Mouse (Mus musculus): Measurements from ENCODE around the gene Mbd6. TPM values are rescaled to one million over a fixed set of nuclear protein-coding genes. Genes with fewer than 3 reads are reported as not detected.
A peak's percentile ranks its signal among the peaks of the same experiment; 100 is the strongest.

Gene Mbd6
- polyA plus RNA-seq, 1 experiment from 2014 or later: 13.5 TPM

DNA sequence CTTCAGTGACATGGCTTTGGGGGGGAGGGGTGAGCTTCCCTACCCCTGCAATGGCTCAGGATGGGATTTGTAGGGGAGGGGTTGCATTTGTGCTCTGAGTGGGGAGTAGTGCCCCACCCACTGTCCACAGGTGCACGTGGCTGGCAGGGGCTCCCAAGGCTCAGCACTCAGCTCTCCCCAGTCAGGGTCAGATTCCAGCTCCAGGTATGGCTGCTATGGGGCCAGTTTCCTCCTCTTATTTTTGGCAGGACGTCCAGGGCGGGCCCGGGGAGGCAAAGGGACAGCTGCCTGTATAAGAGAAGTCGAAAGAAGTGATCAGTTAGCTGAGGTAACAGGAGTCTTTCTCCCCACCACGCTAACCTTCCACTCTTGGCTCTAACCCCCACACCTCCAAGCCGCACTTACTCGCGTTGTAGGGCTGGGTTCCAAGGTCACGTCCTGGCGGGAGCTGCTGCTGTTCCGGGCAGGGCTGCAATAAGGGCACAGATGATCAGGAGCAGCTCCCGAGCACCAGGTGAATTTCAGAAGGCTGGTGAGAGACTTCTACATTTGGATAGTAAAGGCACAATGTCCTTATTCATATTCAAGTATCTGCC lies 6.1 kb downstream of the Mbd6 start:
- Histone ChIP-seq H3K36me3 (ENCODE audit: insufficient read depth, low read length) (peaks cover 53% of the 10 kb centered on the region), H3K27me3 (replicated peaks; ENCODE audit: insufficient read depth, low read length) (no peaks in the 10 kb centered on the region), H3K27ac (ENCODE audit: low read length) (no peak overlapping the region), H3K4me2 (replicated peaks; ENCODE audit: low read depth, low read length) (no peak overlapping the region), H3K4me3 (ENCODE audit: low read depth, low read length) (no peak overlapping the region), H3K9ac (replicated peaks; ENCODE audit: low read depth) (no peak overlapping the region), H3K9me3 (ENCODE audit: low read length) (no peaks in the 10 kb centered on the region), H3K4me1 (ENCODE audit: insufficient read depth, low read depth, low read length) (peaks cover 8% of the 10 kb centered on the region)
- no peak for TF ChIP-seq EP300 (IDR thresholded peaks at IDR 0.05)
- no peak for TF ChIP-seq CTCF (IDR thresholded peaks at IDR 0.05)
- ATAC-seq (no peak), DNase-seq (ENCODE audit: low spot score) (no peak)
- 73% methylated on average over 13 of the region's 13 CpGs for WGBS

DNA sequence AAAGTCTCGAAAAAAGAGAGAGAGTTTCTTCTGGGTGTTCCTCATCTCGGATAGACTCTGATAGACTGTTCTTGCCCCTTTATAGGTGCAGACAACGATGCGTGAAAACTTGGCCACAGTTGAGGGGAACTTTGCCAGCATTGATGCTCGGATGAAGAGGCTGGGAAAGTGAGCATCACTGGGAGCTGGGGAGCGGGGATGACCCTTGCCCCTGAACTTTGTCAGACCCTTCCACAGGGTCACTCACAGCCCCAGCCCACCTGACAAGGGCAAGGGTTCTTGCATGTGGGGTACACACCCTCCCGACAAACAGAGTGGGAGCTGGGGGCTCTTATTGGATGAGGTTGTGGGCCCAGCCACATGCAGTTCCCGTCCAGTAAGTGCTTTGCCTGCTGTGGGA lies 7.5 kb downstream of the Mbd6 start:
- H3K4me1 ChIP-seq (ENCODE audit: insufficient read depth, low read depth, low read length): no peaks in the 10 kb centered on the region
- TF ChIP-seq CTCF (IDR thresholded peaks at IDR 0.05) (no peak), EP300 (IDR thresholded peaks at IDR 0.05) (no peak)
- 89% methylated on average over 8 of the region's 8 CpGs for WGBS
- H3K4me3 ChIP-seq (ENCODE audit: low read depth, low read length): no peak overlapping the region
- peaks cover 63% of the 10 kb centered on the region for H3K36me3 ChIP-seq (ENCODE audit: insufficient read depth, low read length)
- ATAC-seq (no peak), DNase-seq (ENCODE audit: low spot score) (no peak)
- no peaks in the 10 kb centered on the region for H3K9me3 ChIP-seq (ENCODE audit: low read length)
- H3K4me2 ChIP-seq (replicated peaks; ENCODE audit: low read depth, low read length): no peak overlapping the region
- H3K9ac ChIP-seq (replicated peaks; ENCODE audit: low read depth): no peak overlapping the region
- H3K27ac ChIP-seq (ENCODE audit: low read length): no peak overlapping the region
- no peaks in the 10 kb centered on the region for H3K27me3 ChIP-seq (replicated peaks; ENCODE audit: insufficient read depth, low read length)

DNA sequence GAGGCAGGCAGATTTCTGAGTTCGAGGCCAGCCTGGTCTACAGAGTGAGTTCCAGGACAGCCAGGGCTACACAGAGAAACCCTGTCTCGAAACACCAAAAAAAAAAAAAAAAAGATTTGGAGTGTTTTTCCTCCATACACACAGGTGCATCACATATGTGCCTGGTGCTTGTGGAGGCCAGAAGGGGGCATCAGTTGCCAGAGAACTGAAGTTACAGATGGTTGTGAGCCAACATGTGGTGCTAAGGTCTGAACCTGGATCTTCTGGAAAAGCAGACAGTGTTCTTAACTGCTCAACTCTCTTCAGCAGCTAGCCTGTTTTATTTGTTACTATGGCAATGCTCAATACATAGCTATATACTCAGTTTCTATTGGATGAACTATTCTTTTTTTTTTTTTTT lies 9.1 kb downstream of the Mbd6 start:
- no peaks in the 10 kb centered on the region for H3K27me3 ChIP-seq (replicated peaks; ENCODE audit: insufficient read depth, low read length)
- H3K9me3 ChIP-seq (ENCODE audit: low read length): no peaks in the 10 kb centered on the region
- H3K27ac ChIP-seq (ENCODE audit: low read length): no peak overlapping the region
- no peak for TF ChIP-seq EP300 (IDR thresholded peaks at IDR 0.05)
- TF ChIP-seq CTCF (IDR thresholded peaks at IDR 0.05): peak; percentile 36
- ATAC-seq: no peak
- no peak overlapping the region for H3K4me2 ChIP-seq (replicated peaks; ENCODE audit: low read depth, low read length)
- no peak overlapping the region for H3K4me3 ChIP-seq (ENCODE audit: low read depth, low read length)
- no peak overlapping the region for H3K9ac ChIP-seq (replicated peaks; ENCODE audit: low read depth)
- no peaks in the 10 kb centered on the region for H3K4me1 ChIP-seq (ENCODE audit: insufficient read depth, low read depth, low read length)
- 83% methylated on average over 1 of the region's 2 CpGs for WGBS
- no peak for DNase-seq (ENCODE audit: low spot score)
- peaks cover 58% of the 10 kb centered on the region for H3K36me3 ChIP-seq (ENCODE audit: insufficient read depth, low read length)

DNA sequence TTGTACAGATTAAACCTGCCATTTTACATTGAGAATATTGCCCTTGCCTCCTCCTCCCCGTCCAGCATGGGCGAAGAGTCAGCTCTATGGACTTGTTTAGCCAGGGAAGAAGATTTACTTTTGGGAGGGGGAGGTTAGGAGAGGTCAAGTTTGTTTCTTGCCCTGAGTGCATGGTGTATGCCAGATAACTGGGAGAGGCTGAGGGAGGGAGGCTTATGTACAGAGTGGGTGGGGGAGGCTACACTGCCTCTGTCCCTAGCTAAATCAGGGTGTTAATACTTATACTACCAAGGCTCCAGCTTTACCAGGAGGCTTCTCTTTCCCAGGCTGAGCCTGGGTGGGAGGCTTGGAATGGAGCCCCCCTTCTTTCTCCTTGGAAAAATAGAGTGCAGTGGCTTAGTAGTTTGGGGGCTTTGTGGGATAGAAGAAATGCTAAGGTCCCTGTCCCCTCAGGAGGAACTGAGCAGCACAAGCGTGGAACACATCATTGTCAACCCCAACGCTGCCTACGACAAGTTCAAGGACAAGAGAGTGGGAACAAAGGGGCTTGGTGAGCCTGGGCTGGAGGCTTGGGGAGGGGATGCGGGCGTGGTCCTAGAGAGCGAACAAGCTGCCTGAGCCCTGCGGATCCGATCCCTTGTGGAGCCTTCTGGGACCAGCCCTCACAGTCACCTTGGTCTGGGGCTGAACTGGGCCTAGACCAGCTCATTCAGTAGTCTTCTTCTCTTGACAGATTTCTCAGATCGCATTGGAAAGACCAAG lies 14.4 kb downstream of the Mbd6 start:
- no peak overlapping the region for H3K4me2 ChIP-seq (replicated peaks; ENCODE audit: low read depth, low read length)
- ATAC-seq (no peak), DNase-seq (ENCODE audit: low spot score) (no peak)
- TF ChIP-seq EP300 (IDR thresholded peaks at IDR 0.05) (no peak), CTCF (IDR thresholded peaks at IDR 0.05) (no peak)
- no peak overlapping the region for H3K27ac ChIP-seq (ENCODE audit: low read length)
- no peaks in the 10 kb centered on the region for H3K9me3 ChIP-seq (ENCODE audit: low read length)
- no peaks in the 10 kb centered on the region for H3K4me1 ChIP-seq (ENCODE audit: insufficient read depth, low read depth, low read length)
- 84% methylated on average over 11 of the region's 11 CpGs for WGBS
- peaks cover 29% of the 10 kb centered on the region for H3K36me3 ChIP-seq (ENCODE audit: insufficient read depth, low read length)
- H3K4me3 ChIP-seq (ENCODE audit: low read depth, low read length): no peak overlapping the region
- H3K9ac ChIP-seq (replicated peaks; ENCODE audit: low read depth): no peak overlapping the region
- no peaks in the 10 kb centered on the region for H3K27me3 ChIP-seq (replicated peaks; ENCODE audit: insufficient read depth, low read length)

DNA sequence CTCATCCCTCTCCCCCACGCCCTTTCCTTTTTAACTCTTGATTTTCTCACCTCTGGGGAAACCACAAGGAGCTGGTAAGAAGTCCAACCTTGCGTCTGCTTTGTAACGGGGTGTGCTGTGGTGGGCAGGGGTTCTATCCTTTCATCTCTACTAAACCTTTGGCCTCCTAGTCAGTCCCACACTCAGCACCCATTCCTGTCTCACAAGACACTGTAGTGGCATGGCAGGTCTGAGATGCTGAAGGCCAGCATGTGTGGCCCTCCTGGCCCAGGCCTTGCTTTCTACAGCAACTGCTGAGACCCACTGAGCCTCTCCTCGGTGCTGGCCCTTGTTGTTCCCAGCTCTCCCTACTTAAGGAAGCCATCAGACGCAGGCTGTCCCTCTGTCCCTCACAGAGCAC lies 16.4 kb downstream of the Mbd6 start:
- H3K36me3 ChIP-seq (ENCODE audit: insufficient read depth, low read length): peaks cover 20% of the 10 kb centered on the region; the same call in 1 of the 2 replicates
- WGBS: 88% methylated on average over 5 of the region's 5 CpGs

DNA sequence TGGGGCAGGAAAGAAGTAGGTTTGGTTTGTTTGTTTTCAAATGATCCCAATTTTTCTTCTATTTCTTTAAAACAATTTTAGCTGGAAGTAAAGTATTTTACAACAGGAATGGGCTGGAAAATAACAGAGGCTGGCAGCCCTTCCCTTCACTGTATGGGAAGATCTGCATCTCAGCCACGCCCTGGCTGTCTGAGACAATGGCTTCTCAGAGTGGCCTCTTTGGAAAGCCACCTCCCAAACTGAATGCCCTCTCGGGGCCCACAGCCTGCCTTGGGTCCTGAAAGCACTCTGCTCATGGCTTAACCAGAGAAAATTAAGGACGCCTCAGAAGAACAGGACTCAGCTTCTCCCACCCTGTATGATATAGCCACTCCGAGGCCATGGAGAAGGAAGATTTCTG lies 18.9 kb downstream of the Mbd6 start:
- Histone ChIP-seq H3K4me2 (replicated peaks; ENCODE audit: low read depth, low read length) (no peak overlapping the region), H3K27me3 (replicated peaks; ENCODE audit: insufficient read depth, low read length) (no peaks in the 10 kb centered on the region)

More for the DNA sequence above, 16.4 kb downstream of the Mbd6 start:
- no peak for DNase-seq (ENCODE audit: low spot score)
- H3K27me3 ChIP-seq (replicated peaks; ENCODE audit: insufficient read depth, low read length): no peaks in the 10 kb centered on the region
- no peaks in the 10 kb centered on the region for H3K4me1 ChIP-seq (ENCODE audit: insufficient read depth, low read depth, low read length)
- ATAC-seq: no peak
- no peak overlapping the region for H3K4me2 ChIP-seq (replicated peaks; ENCODE audit: low read depth, low read length)
- no peak overlapping the region for H3K27ac ChIP-seq (ENCODE audit: low read length)
- TF ChIP-seq CTCF (IDR thresholded peaks at IDR 0.05) (no peak), EP300 (IDR thresholded peaks at IDR 0.05) (no peak)
- H3K4me3 ChIP-seq (ENCODE audit: low read depth, low read length): no peak overlapping the region
- H3K9ac ChIP-seq (replicated peaks; ENCODE audit: low read depth): no peak overlapping the region
- no peaks in the 10 kb centered on the region for H3K9me3 ChIP-seq (ENCODE audit: low read length)

More for the DNA sequence above, 18.9 kb downstream of the Mbd6 start:
- 74% methylated on average over 4 of the region's 4 CpGs for WGBS
- DNase-seq (ENCODE audit: low spot score): no peak
- Histone ChIP-seq H3K27ac (ENCODE audit: low read length) (no peak overlapping the region; the same call in 1 of the 2 replicates), H3K4me3 (ENCODE audit: low read depth, low read length) (no peak overlapping the region), H3K9me3 (ENCODE audit: low read length) (no peaks in the 10 kb centered on the region), H3K9ac (replicated peaks; ENCODE audit: low read depth) (no peak overlapping the region), H3K36me3 (ENCODE audit: insufficient read depth, low read length) (no peaks in the 10 kb centered on the region), H3K4me1 (ENCODE audit: insufficient read depth, low read depth, low read length) (peaks cover 4% of the 10 kb centered on the region; the same call in 1 of the 2 replicates)
- ATAC-seq: no peak
- no peak for TF ChIP-seq EP300 (IDR thresholded peaks at IDR 0.05)
- TF ChIP-seq CTCF (IDR thresholded peaks at IDR 0.05): no peak
